Mouse (Mus musculus): ENCODE data around the gene Dpy19l2. TPM values are rescaled to one million over a fixed set of nuclear protein-coding genes. Genes with fewer than 3 reads are reported as not detected.
"Not testable (repeated sequence)": the region's sequence is repeated elsewhere in the genome, so short reads cannot be mapped to it uniquely, and the experiment has no call there.

Dpy19l2 gene
- polyA plus RNA-seq (2015; fragmentation: Nextera tagmentation; extraction: Ambion mirVana) = 0.54 and 0.56 TPM in 2 replicates

DNA sequence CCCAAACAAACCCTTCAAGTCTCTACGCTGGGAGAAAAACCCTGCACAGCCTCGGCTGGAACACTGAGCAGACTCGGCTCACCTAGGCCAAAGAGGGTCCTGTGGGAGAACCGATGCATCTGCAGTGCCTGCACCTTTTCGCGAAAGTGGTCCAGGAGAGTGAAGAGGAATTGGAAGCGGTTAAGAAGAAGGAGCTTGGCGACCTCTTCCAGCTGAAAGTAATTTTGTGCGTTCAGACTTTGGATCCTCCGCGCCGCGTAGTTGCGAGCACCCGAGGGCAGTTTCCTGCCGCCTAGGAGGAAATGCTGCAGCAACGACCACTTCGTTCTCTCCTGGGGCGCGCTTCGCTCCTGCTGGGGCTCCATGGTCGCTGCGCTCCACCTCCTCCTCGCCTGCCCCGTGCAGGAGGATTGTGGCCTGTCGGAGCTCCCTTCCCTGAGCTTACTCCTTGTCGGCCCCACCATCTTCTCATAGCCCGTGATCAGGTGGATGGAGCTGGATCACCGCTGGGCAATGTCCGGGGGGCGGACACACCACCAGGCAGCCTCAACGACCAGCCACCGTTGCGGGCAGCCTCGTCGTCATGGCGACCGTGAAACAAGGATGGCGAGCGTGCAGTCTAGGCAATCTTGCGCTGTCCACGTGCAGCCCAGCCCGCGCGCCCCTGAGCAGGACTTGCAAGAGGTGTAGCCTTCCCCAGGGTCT, at the start of gene Dpy19l2:
Gene Dpy19l2, minus strand, starts transcription at position 594 of the 705 bp plus-strand sequence.
- Histone ChIP-seq H3K4me2 (replicated peaks; ENCODE audit: low read depth, low read length) (peak within 1 kb of the TSS; percentile 48), H3K9ac (replicated peaks; ENCODE audit: low read depth) (no peak within 1 kb of the TSS), H3K36me3 (ENCODE audit: insufficient read depth, low read length) (no peaks in the 10 kb centered on the region), H3K4me1 (ENCODE audit: insufficient read depth, low read depth, low read length) (0 out of 2 replicates have a peak, but pooled peaks cover 7% of the 10 kb centered on the region), H3K27ac (ENCODE audit: low read length) (no peak within 1 kb of the TSS), H3K9me3 (ENCODE audit: low read length) (no peaks in the 10 kb centered on the region), H3K4me3 (ENCODE audit: low read depth, low read length) (peak within 1 kb of the TSS; percentile 27), H3K27me3 (replicated peaks; ENCODE audit: insufficient read depth, low read length) (0 out of 2 replicates have a peak, but pooled peaks cover 4% of the 10 kb centered on the region)
- TF ChIP-seq CTCF (IDR thresholded peaks at IDR 0.05) (no peak), EP300 (IDR thresholded peaks at IDR 0.05) (no peak)
- ATAC-seq (peak; percentile 25; the same call in 1 of the 2 replicates), DNase-seq (ENCODE audit: low spot score) (no peak)
- WGBS = 2% methylated on average over 45 of the region's 45 CpGs

GRCm38 (mm10) chr9:24744958-24745357, 48.9 kb upstream of the Dpy19l2 start:
- DNase-seq (ENCODE audit: low spot score) (no peak), ATAC-seq (no peak)
- no peak overlapping the region for H3K9ac ChIP-seq (replicated peaks; ENCODE audit: low read depth)
- H3K4me2 ChIP-seq (replicated peaks; ENCODE audit: low read depth, low read length) = no peak overlapping the region
- no peak overlapping the region for H3K4me3 ChIP-seq (ENCODE audit: low read depth, low read length)
- no peaks in the 10 kb centered on the region for H3K27me3 ChIP-seq (replicated peaks; ENCODE audit: insufficient read depth, low read length)
- H3K4me1 ChIP-seq (ENCODE audit: insufficient read depth, low read depth, low read length) = no peaks in the 10 kb centered on the region
- 86% methylated on average over 5 of the region's 5 CpGs for WGBS
- H3K27ac ChIP-seq (ENCODE audit: low read length) = no peak overlapping the region
- H3K36me3 ChIP-seq (ENCODE audit: insufficient read depth, low read length) = no peaks in the 10 kb centered on the region
- no peaks in the 10 kb centered on the region for H3K9me3 ChIP-seq (ENCODE audit: low read length)
- TF ChIP-seq CTCF (IDR thresholded peaks at IDR 0.05) (no peak), EP300 (IDR thresholded peaks at IDR 0.05) (no peak)

DNA sequence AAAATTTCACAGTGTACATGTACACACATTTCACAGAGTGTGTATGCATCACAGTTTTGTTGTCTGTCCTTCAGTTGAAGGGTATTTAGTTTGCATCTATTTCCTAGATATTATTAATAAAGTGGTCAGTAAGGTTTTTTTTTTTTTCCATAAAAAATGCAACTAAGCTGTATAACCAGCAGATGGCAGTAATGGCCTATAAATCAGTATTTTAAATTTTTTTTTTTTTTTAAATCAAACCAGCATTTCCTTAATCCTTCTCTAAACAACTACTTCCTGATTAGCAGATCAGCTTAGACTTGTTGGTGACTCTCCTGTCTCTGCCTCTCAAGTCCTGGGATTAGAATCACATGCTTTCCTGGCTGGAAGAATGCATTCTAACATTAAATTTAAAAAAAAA, 5.2 kb upstream of the Dpy19l2 start:
- Histone ChIP-seq H3K27me3 (replicated peaks; ENCODE audit: insufficient read depth, low read length) (no peaks in the 10 kb centered on the region), H3K4me3 (ENCODE audit: low read depth, low read length) (no peak overlapping the region), H3K9me3 (ENCODE audit: low read length) (no peaks in the 10 kb centered on the region), H3K4me1 (ENCODE audit: insufficient read depth, low read depth, low read length) (0 out of 2 replicates have a peak, but pooled peaks cover under 1% of the 10 kb centered on the region), H3K27ac (ENCODE audit: low read length) (no peak overlapping the region), H3K4me2 (replicated peaks; ENCODE audit: low read depth, low read length) (no peak overlapping the region), H3K36me3 (ENCODE audit: insufficient read depth, low read length) (no peaks in the 10 kb centered on the region), H3K9ac (replicated peaks; ENCODE audit: low read depth) (no peak overlapping the region)
- ATAC-seq (no peak), DNase-seq (ENCODE audit: low spot score) (peak; percentile 80)
- TF ChIP-seq CTCF (IDR thresholded peaks at IDR 0.05) (peak; percentile 43; the same call in 1 of the 2 replicates), EP300 (IDR thresholded peaks at IDR 0.05) (no peak)

DNA sequence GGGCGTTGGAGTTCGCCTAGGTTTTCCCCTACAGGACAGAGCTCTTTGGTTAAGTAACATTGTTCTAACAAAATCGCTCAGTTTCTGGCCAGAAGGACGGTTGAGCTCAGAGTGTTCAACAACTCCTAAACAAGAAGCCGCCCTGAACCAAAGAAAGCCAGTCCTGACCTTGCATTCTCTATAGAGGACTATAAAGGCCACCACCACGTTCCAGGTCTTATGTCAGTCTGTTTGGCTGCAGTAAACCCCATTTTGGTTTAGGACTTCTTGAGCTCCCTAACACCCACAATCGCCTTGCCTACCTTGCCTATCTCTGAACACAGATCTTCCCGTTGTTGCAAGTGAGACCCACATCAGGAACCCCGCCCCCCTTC, 299 bp upstream of the Dpy19l2 start:
- 0 out of 2 replicates have a peak, but pooled peaks cover 4% of the 10 kb centered on the region for H3K27me3 ChIP-seq (replicated peaks; ENCODE audit: insufficient read depth, low read length)
- no peak overlapping the region for H3K27ac ChIP-seq (ENCODE audit: low read length)
- 10% methylated on average over 9 of the region's 9 CpGs for WGBS
- no peaks in the 10 kb centered on the region for H3K36me3 ChIP-seq (ENCODE audit: insufficient read depth, low read length)
- H3K9ac ChIP-seq (replicated peaks; ENCODE audit: low read depth) = no peak overlapping the region
- DNase-seq (ENCODE audit: low spot score) = no peak
- H3K4me3 ChIP-seq (ENCODE audit: low read depth, low read length) = peak overlapping the region; percentile 27; the same call in 1 of the 2 replicates
- H3K9me3 ChIP-seq (ENCODE audit: low read length) = no peaks in the 10 kb centered on the region
- ATAC-seq = no peak
- H3K4me1 ChIP-seq (ENCODE audit: insufficient read depth, low read depth, low read length) = 0 out of 2 replicates have a peak, but pooled peaks cover 7% of the 10 kb centered on the region
- peak overlapping the region; percentile 48 for H3K4me2 ChIP-seq (replicated peaks; ENCODE audit: low read depth, low read length)
- TF ChIP-seq CTCF (IDR thresholded peaks at IDR 0.05) = no peak
- no peak for TF ChIP-seq EP300 (IDR thresholded peaks at IDR 0.05)

DNA sequence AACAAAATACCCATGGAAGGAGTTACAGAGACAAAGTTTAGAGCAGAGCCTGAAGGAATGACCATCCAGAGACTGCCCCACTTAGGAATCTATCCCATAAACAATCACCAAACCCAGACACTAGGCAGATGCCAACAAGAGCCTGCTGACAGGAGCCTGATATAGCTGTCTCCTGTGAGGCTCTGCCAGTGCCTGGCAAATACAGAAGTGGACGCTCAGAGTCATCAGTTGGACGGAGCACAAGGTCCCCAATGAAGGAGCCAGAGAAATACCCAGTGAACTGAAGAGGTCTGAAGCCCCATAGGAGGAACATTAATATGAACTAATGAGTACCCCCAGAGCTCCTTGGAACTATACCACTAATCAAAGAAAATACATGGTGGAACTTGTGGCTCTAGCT, 58.8 kb downstream of the Dpy19l2 start:
- H3K9me3 ChIP-seq (ENCODE audit: low read length); H3K9ac ChIP-seq (replicated peaks; ENCODE audit: low read depth); ATAC-seq; H3K4me3 ChIP-seq (ENCODE audit: low read depth, low read length); DNase-seq (ENCODE audit: low spot score); H3K36me3 ChIP-seq (ENCODE audit: insufficient read depth, low read length); H3K27me3 ChIP-seq (replicated peaks; ENCODE audit: insufficient read depth, low read length); H3K27ac ChIP-seq (ENCODE audit: low read length); H3K4me2 ChIP-seq (replicated peaks; ENCODE audit: low read depth, low read length); H3K4me1 ChIP-seq (ENCODE audit: insufficient read depth, low read depth, low read length): not testable (repeated sequence)
- 74% methylated on average over 2 of the region's 2 CpGs for WGBS

DNA sequence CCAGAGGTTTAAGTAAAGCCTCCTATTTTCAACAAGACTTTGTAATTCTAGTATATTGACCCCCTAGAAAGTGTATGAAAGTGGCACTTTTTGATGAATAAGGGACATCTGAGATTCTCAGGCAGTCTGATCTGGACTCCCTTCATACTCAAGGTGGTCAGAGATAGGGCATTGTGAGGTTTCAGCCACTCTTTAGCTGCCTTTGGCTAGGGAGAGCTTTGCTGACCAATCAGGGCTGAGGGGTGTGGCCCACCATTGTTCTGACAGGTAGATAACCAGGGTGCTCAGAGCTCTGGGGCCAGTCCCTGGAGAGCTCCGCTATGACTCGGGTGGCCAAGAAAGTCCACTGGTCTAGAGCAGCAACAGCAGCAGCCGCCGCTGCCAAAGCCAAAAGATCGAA, 71.2 kb downstream of the Dpy19l2 start, which contains the start of gene Cypt4:
Gene Cypt4, plus strand, starts transcription at position 301 of the 400 bp plus-strand sequence.
- Histone ChIP-seq H3K4me1 (ENCODE audit: insufficient read depth, low read depth, low read length) (no peaks in the 10 kb centered on the region), H3K27ac (ENCODE audit: low read length) (no peak within 1 kb of the TSS), H3K4me3 (ENCODE audit: low read depth, low read length) (no peak within 1 kb of the TSS), H3K27me3 (replicated peaks; ENCODE audit: insufficient read depth, low read length) (no peaks in the 10 kb centered on the region), H3K36me3 (ENCODE audit: insufficient read depth, low read length) (no peaks in the 10 kb centered on the region), H3K4me2 (replicated peaks; ENCODE audit: low read depth, low read length) (no peak within 1 kb of the TSS), H3K9me3 (ENCODE audit: low read length) (no peaks in the 10 kb centered on the region), H3K9ac (replicated peaks; ENCODE audit: low read depth) (no peak within 1 kb of the TSS)
- ATAC-seq = no peak
- no peak for TF ChIP-seq EP300 (IDR thresholded peaks at IDR 0.05)
- no peak for TF ChIP-seq CTCF (IDR thresholded peaks at IDR 0.05)
- 84% methylated on average over 5 of the region's 5 CpGs for WGBS
- DNase-seq (ENCODE audit: low spot score) = no peak

All from lung, postnatal 0 days (tissue).